Mouse (Mus musculus) liver, adult 2 months (tissue): ENCODE data around the gene Zfp952. TPM values are rescaled to one million over a fixed set of nuclear protein-coding genes. Genes with fewer than 3 reads are reported as not detected.
"Not testable (repeated sequence)": the region's sequence is repeated elsewhere in the genome, so short reads cannot be mapped to it uniquely, and the experiment has no call there.

ENCODE experiments used
- DNase-seq: peaks from one replicate; pipeline ENCODE4 v3.0.0-alpha.2; 2011; ENCODE audit warnings: low read depth, low spot score; ENCODE audit errors: extremely low read depth
- H3K27ac ChIP-seq: fragments of 200-500 bp; replicated peaks from 2 replicates; pipeline ENCODE4 v1.5.1; 2012; ENCODE audit warnings: low read depth, mild to moderate bottlenecking, control low read depth, inconsistent platforms, low read length; ENCODE audit not compliant: insufficient read depth
- H3K27me3 ChIP-seq: fragments of 200-500 bp; 2 replicates; pipeline ENCODE4 v1.6.1; 2012; ENCODE audit warnings: mild to moderate bottlenecking, moderate library complexity, low read length, inconsistent platforms; ENCODE audit not compliant: control insufficient read depth, insufficient read depth
- H3K36me3 ChIP-seq: fragments of 200-500 bp; 2 replicates; pipeline ENCODE4 v1.6.1; 2012; ENCODE audit warnings: low read length, inconsistent platforms; ENCODE audit not compliant: control insufficient read depth, insufficient read depth
- H3K4me1 ChIP-seq: fragments of 200-500 bp; 2 replicates; pipeline ENCODE4 v1.6.1; 2011; ENCODE audit warnings: low read length; ENCODE audit not compliant: control insufficient read depth, insufficient read depth
- H3K4me3 ChIP-seq: fragments of 200-500 bp; 2 replicates; pipeline ENCODE4 v1.5.1; 2011; ENCODE audit warnings: low read depth, mild to moderate bottlenecking, control low read depth, low read length, moderate library complexity; ENCODE audit not compliant: insufficient read depth
- H3K79me2 ChIP-seq: fragments of 200-500 bp; 2 replicates; pipeline ENCODE4 v1.6.1; 2012; ENCODE audit warnings: inconsistent platforms, mild to moderate bottlenecking, low read length, moderate library complexity; ENCODE audit not compliant: control insufficient read depth, insufficient read depth
- H3K9ac ChIP-seq: fragments of 200-500 bp; 2 replicates; pipeline ENCODE4 v1.6.1; 2012; ENCODE audit warnings: low read depth, mild to moderate bottlenecking, control low read depth, inconsistent platforms, low read length
- CTCF ChIP-seq: fragments of 200-500 bp; IDR thresholded peaks from 2 replicates; pipeline ENCODE4 v1.5.1; 2011; ENCODE audit warnings: low read depth, low read length, control low read depth
- POLR2A ChIP-seq: fragments of 200-500 bp; IDR thresholded peaks from 2 replicates; pipeline ENCODE4 v1.6.1; 2011; ENCODE audit warnings: low read length, control low read depth; ENCODE audit not compliant: insufficient read depth; ENCODE audit errors: extremely low read depth
- WGBS: fragments of 180-500 bp; shearing (Covaris S2); methylation state at CpG from one replicate; pipeline ENCODE4 v1.1.7; 2018; 5-methylcytosine and 5-hydroxymethylcytosine counted together
- polyA plus RNA-seq: library from polyadenylated mRNA; depleted of rRNA; stranded (reverse); fragments of >200 nt; gene quantifications from 2 replicates; pipeline ENCODE4 v1.2.3, GENCODE M21; 2012
- total RNA-seq: library from RNA; depleted of rRNA; stranded (reverse); fragments of >200 nt; gene quantifications from 2 replicates; pipeline ENCODE4 v1.2.3, GENCODE M21; 2014

Gene Zfp952
- total and polyA plus RNA-seq, 2 experiments: 1.4 to 4.5 TPM

- H3K4me1 ChIP-seq: no peaks in the 10 kb centered on the region
- H3K9ac ChIP-seq: no peak overlapping the region
- H3K79me2 ChIP-seq: no peaks in the 10 kb centered on the region
- H3K27me3 ChIP-seq: peaks cover 3% of the 10 kb centered on the region; the same call in 1 of the 2 replicates
- no peak overlapping the region for H3K27ac ChIP-seq
- DNase-seq: no peak
- WGBS: 75% methylated on average over 4 of the region's 4 CpGs
- no peaks in the 10 kb centered on the region for H3K36me3 ChIP-seq
- H3K4me3 ChIP-seq: no peak overlapping the region
- TF ChIP-seq CTCF (no peak), POLR2A (no peak)
These were observed 6.6 kb upstream of the Zfp952 start for GRCm38 (mm10) chr17:32986301-32986700.

GRCm38 (mm10) chr17:32991965-32992698 is 797 bp upstream of the Zfp952 start:
- Histone ChIP-seq H3K79me2 (peaks cover 5% of the 10 kb centered on the region; the same call in 1 of the 2 replicates), H3K36me3 (peaks cover 11% of the 10 kb centered on the region), H3K9ac (no peak overlapping the region), H3K4me1 (peaks cover 2% of the 10 kb centered on the region; the same call in 1 of the 2 replicates), H3K27me3 (no peaks in the 10 kb centered on the region), H3K4me3 (no peak overlapping the region), H3K27ac (no peak overlapping the region)
- peak; percentile 20 for DNase-seq
- 67% methylated on average over 12 of the region's 12 CpGs for WGBS
- TF ChIP-seq CTCF (no peak), POLR2A (no peak)

GRCm38 (mm10) chr17:32998492-32998891 is 5.6 kb downstream of the Zfp952 start:
- Histone ChIP-seq H3K4me3 (no peak overlapping the region), H3K36me3 (peaks cover 43% of the 10 kb centered on the region), H3K27me3 (peaks cover 3% of the 10 kb centered on the region; the same call in 1 of the 2 replicates), H3K79me2 (peaks cover 5% of the 10 kb centered on the region; the same call in 1 of the 2 replicates), H3K4me1 (peaks cover 2% of the 10 kb centered on the region; the same call in 1 of the 2 replicates), H3K27ac (no peak overlapping the region), H3K9ac (no peak overlapping the region)
- TF ChIP-seq CTCF: no peak
- WGBS: 93% methylated on average over 2 of the region's 2 CpGs
- no peak for DNase-seq

GRCm38 (mm10) chr17:33008337-33008736 is 15.4 kb downstream of the Zfp952 start:
- H3K4me3 ChIP-seq: no peak overlapping the region
- WGBS: 52% methylated on average over 9 of the region's 9 CpGs
- no peaks in the 10 kb centered on the region for H3K27me3 ChIP-seq
- no peak overlapping the region for H3K27ac ChIP-seq
- peaks cover 16% of the 10 kb centered on the region for H3K36me3 ChIP-seq
- H3K9ac ChIP-seq: no peak overlapping the region
- TF ChIP-seq POLR2A: no peak
- no peak for TF ChIP-seq CTCF
- H3K79me2 ChIP-seq: no peaks in the 10 kb centered on the region
- no peak for DNase-seq
- H3K4me1 ChIP-seq: no peaks in the 10 kb centered on the region

GRCm38 (mm10) chr17:33020434-33020833 is 27.5 kb downstream of the Zfp952 start:
- DNase-seq, H3K27ac ChIP-seq, H3K4me3 ChIP-seq, H3K79me2 ChIP-seq, H3K27me3 ChIP-seq, H3K4me1 ChIP-seq, H3K9ac ChIP-seq: not testable (repeated sequence)
- H3K36me3 ChIP-seq: peaks cover 32% of the 10 kb centered on the region

GRCm38 (mm10) chr17:33032376-33032775 is 39.4 kb downstream of the Zfp952 start:
- peaks cover 5% of the 10 kb centered on the region; the same call in 1 of the 2 replicates for H3K79me2 ChIP-seq
- peak; percentile 19 for DNase-seq
- no peaks in the 10 kb centered on the region for H3K36me3 ChIP-seq
- H3K4me3 ChIP-seq: 0 out of 2 replicates have a peak overlapping the region, but pooled peaks have one; percentile 10
- TF ChIP-seq CTCF (no peak), POLR2A (no peak)
- H3K27me3 ChIP-seq: no peaks in the 10 kb centered on the region
- no peak overlapping the region for H3K27ac ChIP-seq
- H3K4me1 ChIP-seq: peaks cover 2% of the 10 kb centered on the region; the same call in 1 of the 2 replicates
- H3K9ac ChIP-seq: no peak overlapping the region
- 5% methylated on average over 10 of the region's 10 CpGs for WGBS
